Mouse (Mus musculus): Measurements from ENCODE around the gene Nim1k.

DNA sequence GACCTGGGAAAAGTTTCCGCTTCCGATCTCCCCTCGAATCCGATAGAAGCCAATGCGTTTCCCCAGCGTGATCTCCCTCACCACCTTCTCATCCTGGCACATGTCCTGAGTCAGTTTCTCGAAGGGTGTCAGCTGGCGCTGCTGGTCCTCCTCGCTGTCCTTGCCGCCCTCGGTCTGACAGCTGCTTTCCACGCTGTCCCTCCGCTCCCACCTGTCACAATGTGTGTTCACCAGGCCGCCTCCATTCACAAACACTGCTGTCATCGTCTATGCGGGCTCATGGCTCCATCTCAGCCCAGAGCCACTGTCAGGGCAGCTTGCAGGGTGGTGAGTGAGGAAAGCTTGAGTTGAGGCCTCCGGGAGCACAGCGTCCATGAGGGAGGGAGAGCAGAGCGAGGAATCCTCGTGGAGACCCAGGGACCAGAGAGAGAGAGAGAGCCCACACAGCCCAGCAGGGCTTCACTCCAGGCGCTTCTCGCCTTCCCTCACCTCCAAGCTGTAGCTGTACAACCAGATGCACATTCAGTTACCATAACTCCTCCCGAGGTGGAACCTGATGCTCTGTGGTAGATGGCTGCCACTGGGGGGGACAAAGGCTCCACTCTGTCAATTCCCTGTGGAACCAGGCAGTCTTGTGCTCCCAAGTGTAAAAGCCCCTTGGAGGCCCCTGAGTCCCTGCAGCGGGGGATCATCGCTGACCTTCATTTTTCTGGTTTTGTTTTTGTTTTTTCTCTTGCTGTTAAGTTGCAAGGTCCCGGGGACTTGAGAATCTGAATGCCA, 27.9 kb downstream of the Nim1k start:
- TF ChIP-seq CTCF (IDR thresholded peaks at IDR 0.05; ENCODE audit: extremely low read depth, insufficient read length, insufficient replicate concordance, low read depth, low read length) (no peak), POLR2A (IDR thresholded peaks at IDR 0.05; ENCODE audit: low read depth, low read length) (no peak)

Data from small intestine, adult 2 months (tissue).